Mouse (Mus musculus) c-Kit-positive CD71-negative TER-119-negative erythroid progenitor cells, embryonic 14.5 days (primary cell): Measurements from ENCODE around the gene Ppm1l.

Experiments used
- DNase-seq: peaks from one replicate; pipeline ENCODE4 v3.0.0-alpha.2; 2013; ENCODE audit warnings: low read depth

The Ppm1l gene

DNA sequence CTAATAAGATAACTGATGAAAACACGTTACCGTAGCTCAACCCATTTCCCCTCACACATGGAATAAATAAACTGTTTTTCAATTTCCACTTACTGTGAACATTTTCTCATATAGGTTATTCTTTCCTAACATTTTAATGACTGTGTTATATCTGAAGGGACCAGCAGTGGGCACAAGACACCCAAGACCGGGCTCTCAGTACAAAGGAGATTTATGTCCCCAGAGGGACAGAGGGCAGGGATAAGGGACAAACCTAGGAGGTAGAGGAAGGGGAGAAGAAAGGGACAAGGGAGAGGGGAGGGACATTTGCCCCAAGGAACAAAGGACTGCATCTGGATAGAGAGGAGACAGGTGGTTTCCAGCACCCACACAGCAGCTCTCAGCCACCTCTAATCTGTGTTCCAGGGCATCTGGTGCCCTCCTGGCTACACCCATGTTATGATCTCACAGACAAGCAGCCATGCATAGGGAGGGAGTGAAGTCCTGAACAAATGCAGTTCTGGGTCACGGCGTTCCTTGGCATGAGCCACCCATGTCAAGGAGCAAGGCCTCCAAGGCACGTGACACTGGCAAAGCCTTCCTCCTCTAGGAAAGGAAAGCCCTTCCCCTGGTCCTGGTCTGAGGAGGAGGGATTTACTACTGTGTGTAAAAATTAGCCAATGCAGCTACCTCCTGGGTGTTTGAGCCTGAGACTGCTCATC is 174.5 kb downstream of the Ppm1l start:
- DNase-seq, result no peak

DNA sequence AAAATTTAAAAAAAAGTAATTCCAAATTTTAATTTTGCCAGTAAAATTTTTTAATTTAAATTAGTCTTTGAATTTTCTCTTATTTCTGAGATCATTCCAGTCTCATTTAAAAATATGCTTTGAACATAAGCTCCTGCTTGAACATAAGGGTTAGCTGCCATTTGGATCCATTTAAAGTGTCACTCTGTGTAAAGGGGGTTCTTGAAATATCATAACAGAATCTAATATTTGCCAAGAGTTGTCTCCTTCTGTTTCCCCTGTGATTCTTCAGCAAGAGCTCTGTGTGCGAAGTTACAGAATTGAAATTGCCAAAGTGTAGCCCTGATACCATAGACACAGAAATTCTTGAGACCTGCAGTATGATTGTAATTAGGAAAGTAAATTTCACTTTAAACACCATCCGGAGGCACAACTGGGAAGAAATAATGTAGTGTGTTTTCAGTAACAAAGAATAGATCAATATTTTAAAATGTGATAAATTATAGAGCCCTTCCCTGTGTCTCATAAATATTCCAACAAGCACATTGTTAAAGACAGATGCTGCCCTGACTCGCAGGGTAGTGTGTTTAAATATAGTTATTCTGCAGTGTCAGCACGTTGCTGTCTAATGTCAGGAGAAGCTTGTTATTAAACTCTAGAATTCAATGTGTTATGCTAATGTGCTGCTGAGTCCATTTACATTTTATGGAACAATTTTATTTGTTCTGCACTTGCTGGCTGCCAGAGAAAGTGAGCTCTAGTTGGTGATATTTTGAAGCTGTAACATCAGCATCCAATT is 177.8 kb downstream of the Ppm1l start:
- no peak for DNase-seq

DNA sequence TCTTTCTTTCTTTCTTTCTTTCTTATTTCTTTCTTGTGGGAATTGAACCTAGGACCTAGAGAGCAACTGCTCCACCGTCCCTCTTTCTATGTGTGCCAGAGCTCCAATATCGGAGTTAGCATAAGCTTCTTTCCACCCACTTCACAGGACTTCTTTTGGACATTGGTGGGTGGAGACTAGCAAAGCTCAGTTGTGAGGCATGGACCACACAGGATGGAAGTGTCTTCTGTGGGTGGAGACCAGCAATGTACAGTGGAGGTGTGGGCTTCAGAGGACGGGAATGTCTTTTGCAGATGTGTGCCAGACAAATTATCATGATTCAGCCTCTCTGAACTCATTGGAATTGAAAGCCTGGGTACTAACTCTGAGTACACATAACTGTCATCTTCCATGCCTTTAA is 180.5 kb downstream of the Ppm1l start:
- DNase-seq, result no peak

GRCm38 (mm10) chr3:69502009-69502408 is 185.3 kb downstream of the Ppm1l start:
- no peak for DNase-seq

DNA sequence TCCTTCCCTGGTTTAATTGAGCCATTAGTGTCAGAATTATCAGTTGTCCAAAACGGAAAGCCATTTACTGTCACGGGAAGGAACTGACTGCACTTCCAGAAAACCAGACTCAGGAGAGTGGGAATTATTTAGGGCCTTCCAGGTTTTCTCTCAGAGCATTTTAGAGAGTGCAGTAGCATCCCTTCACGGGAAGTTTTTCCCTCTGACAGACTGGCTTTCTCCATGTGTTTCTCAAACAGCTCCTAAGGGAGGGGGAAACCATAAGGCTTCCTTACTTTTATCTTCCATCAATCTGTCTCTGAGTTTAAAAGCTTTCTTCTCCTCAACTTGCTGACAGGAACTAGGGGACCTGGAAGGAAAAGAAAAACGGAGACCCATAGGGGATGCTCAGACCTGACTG is 185.9 kb downstream of the Ppm1l start:
- no peak for DNase-seq

DNA sequence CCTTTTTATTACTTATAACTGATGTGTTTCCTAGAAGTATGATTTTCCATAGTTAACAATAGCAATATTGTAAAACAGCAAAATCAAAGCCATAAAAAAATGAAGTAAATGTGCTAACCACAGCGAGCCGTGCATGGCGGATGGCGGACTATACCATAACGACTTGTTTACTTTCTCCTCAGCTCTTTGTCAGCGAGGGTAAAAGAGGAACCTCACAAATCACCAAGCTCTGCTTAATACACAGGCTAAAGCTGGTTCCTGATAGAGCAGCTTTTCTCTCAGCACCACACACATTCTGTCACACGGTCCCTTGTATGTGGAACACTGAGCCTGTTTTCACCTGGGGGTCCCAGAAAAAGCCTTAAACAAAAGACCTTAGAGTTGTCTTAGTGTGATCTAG is 188.4 kb downstream of the Ppm1l start:
- DNase-seq, result peak; percentile 18

DNA sequence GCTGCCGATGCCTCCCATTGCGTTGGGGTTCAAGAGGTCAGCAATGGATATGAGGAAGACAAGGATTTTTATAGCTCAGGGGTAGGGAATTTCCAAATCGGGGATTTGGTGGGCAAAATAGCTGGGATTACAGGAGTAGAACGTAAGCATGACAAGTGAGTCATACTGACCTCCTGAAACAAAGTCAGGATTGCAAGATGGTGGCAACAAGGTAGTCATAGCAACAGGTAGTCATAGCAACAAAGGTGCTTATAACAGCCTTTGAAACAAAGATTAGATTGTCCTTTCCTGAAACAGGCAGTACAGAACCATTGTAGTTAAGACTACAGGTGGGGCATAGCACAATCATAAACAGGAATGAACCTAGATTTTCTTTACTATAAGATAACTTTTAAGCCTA is 189.7 kb downstream of the Ppm1l start:
- DNase-seq, result no peak

DNA sequence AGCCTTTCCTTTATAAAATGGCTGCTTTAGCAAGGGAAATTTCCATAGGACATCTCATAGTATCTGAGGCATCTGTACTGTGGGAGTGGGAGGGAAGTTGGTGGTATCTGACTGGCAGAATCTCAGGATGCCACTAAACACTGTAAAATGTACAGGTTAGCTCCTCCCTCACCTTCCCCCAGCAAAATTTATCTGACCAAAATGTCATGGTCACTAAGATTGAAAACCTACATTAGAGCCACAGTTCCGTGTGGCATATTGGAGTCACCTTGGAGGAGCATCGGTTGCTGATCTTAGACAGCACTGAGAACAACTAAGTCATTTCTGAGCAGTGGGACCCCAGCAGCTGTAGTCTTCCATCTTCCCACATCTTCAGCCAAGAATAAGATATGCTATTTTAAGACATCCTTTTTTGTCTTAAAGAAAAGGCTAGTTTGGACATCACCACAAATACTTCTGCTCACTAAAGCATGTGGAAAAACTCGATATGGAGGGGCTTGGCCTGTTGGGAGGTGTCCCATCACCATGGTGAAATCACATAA is 192.8 kb downstream of the Ppm1l start:
- DNase-seq, result no peak

DNA sequence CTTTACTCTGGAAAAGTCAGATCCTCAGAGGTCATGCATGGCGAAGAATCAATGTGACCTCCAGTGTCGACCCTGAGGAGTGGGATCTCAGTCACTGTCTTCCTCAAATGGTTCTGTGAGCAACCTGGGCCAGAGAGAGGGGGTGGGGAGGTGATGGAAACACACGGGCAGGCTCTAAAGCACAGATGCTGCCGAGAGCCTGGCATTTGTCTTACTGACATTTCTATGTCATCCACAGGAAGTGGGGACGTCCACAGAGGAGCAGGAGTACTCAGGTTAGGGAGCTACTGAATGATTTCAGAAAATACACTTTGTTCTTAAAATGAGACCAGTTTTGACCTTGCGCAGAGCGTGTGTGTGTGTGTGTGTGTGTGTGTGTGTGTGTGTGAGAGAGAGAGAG is 195.2 kb downstream of the Ppm1l start:
- DNase-seq, result no peak

DNA sequence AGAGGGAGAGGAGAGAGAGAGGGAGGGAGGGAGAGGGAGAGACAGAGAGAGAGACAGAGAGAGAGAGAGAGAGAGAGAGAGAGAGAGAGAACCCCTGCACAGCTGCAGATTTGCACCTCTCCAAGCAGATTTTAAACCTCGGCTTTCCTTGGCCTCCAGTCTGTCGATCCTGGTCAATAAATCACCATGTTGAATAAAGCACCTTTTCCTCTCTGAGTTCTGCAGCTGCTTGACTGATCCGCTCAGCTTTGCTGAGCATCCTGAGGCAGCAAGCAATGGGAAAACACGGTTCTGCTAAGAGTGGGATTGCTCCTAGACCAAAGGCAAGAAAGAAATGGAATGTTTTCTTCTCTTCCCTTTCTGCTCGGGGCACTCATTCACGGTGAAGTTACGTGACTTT is 195.7 kb downstream of the Ppm1l start:
- DNase-seq, result no peak

DNA sequence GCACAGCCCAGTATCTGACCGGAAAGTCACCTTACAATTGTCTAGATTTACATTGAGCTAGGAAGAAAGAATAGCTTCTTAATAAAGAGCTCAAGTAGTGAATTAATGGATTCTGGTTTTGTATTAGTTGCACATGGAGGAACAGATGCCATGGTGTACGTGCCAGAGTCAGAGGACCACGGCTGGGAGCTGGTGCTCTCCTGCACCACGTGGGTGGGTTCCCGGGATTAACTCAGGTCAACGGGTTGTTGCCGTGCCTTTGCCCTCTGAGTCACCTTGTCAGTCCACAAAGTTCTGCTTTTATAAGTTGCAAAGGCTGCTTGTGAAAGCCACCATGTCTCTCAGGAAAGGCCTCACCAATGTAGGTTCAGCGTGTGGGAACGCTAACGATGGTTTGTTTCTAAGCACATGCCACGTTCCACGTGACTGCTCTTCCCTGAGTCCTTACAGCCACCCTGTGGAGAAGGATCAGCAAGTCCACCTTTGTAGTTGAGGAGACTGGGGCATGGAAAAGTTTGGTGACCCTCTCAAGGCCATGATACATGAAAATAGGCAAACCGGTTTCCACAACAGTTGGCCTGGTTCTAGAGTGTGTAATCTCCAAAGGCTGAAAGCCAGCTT is 199.2 kb downstream of the Ppm1l start:
- no peak for DNase-seq

- no peak for DNase-seq
Measured at GRCm38 (mm10) chr3:69519188-69519587, 202.5 kb downstream of the Ppm1l start.

- DNase-seq, result no peak
Measured at GRCm38 (mm10) chr3:69519789-69520558, 203.3 kb downstream of the Ppm1l start.

DNA sequence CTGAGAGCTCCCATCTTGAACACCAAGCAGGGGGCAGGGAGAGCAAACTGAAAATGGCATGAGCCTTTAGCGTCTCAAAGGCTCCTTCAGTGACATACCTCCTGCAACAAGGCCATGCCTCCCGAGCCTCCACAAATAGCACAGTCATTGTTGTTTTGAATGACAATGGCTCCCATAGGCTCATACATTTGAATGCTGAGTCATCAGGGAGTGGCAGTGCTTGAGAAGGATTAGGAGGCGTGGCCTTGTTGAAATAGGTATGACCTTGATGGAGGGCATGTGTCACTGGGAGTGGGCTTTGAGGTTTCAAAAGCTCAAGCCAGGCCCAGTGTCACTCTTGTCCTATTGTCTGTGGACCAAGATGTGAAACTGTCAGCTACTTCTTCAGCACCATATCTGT is 205.6 kb downstream of the Ppm1l start:
- no peak for DNase-seq

DNA sequence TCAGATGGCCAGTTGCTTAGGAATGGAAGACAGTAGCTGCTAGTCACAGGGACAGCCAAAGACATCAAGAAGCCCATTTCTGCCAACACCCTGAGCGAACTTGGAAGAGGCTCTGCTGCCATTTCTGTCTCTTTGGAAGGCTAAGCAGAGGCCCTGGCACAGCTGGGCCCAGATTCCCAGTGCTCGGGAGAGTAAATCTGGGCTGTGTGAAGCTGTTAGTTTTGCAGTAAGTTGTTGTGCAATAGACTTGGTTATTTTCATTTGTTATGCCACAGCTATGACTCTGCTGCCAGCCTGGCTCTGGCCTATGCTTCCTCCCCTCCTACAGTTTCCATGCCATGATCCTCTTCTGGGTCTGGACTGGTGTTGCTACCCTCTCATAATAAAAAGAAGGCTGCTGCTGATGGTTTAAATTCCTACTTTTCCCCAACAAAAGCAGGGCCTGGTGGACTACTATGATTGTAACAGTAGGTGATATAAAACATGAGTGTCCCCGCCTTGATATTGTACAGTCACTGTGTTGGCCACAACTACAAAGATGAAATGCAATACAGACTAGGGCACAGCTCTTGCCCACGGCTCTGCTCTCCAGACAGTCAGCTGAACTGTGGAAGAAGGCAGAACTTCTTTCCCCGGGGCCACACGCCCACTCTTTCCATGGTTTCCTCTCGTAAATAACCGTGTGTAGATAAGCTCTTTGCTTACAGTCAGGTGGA is 207.9 kb downstream of the Ppm1l start:
- no peak for DNase-seq

DNA sequence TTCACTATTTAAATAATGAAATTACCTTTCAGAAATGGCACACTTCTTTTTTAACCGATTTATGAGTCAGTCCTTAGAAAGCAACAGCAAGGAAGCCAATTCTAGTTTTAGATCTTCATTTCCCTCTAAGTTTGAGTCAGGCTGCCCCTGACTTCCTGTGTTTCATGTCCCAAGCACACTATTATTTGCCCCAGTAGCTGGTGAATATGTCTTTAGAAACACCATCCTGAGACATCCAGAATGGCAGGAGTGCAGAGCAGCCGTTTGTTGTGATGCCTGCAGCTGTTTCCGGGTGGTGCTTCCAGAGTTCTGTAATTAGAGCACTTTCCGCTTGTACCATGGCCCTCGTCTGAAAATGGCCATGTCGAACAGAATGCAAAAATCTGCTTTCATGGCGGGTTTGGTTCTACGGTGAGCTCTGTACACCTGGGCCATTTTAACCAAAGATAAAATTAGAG is 208.4 kb downstream of the Ppm1l start:
- DNase-seq, result no peak

GRCm38 (mm10) chr3:69527384-69527783 is 210.7 kb downstream of the Ppm1l start:
- no peak for DNase-seq

GRCm38 (mm10) chr3:69529576-69529975 is 212.9 kb downstream of the Ppm1l start:
- no peak for DNase-seq

DNA sequence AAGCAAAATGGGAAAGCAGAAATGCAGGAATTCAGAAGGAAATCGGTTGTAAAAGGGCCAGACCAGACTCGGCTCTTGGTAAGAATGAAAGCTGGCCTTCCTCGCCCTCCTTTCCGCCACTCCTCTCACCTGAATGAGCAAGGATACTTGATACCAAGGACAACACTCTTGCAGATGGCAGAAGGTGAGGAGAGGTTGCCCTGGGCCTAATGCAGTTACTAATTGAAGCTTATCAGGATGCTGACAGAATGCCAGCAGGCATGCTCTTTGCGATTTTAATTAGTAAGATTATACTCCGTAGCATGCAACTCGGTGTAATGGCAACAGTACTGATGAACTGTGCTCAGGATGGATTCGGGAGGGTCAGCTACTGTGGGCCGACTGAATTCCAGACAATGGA is 214.8 kb downstream of the Ppm1l start:
- no peak for DNase-seq

DNA sequence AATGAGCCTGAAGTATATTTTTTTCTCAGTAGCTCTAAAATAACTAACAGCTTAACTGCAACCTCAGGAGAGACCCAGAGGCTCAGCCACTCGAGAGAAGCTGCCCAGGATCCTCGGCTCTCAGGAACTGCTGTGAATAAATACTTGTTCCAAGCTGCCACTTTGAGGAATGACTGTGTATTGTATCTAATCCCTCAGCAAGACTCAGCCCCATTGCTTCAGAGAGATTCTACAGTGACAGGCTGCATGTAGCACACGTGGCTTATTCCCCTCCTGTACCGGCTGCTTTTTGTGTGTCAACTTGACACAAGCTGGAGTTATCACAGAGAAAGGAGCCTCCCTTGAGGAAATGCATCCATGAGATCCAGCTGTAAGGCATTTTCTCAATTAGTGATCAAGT is 216.0 kb downstream of the Ppm1l start:
- DNase-seq, result no peak

DNA sequence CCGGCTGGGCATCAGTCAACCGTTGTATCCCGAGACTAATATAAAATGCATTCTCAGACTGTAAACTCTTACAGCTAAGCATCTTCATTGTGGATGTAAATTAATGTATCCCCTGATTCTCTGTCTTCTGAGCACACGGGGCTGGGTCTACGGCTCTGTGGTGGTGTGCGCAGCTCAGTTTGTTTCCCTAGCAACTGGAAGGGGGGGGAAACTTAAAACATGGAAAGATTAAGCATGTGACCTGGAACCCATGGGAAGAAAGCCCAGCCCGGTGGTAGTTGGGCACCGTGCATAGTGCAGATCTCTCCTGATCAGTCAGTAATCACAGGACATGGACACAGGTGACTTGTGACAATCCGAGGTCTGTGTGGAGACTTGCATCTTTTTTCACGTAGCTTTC is 218.8 kb downstream of the Ppm1l start:
- DNase-seq, result no peak
